Mouse (Mus musculus): Measurements from ENCODE around the gene Tlr2. TPM values are rescaled to one million over a fixed set of nuclear protein-coding genes. Genes with fewer than 3 reads are reported as not detected.

The Tlr2 gene
- total and polyA plus RNA-seq, 2 experiments = 1.1 to 2.0 TPM

- no peaks in the 10 kb centered on the region for H3K27me3 ChIP-seq (ENCODE audit: control insufficient read depth, insufficient read depth, low read length)
- H3K79me2 ChIP-seq (ENCODE audit: control insufficient read depth, insufficient read depth, low read length) = no peaks in the 10 kb centered on the region
- no peaks in the 10 kb centered on the region for H3K36me3 ChIP-seq (ENCODE audit: control insufficient read depth, insufficient read depth, low read length)
- WGBS = 91% methylated on average over 5 of the region's 5 CpGs
- TF ChIP-seq POLR2A (IDR thresholded peaks at IDR 0.05; ENCODE audit: extremely low read depth, insufficient read depth, low read length) (no peak), CTCF (IDR thresholded peaks at IDR 0.05; ENCODE audit: low read depth, low read length) (no peak)
- peaks cover 5% of the 10 kb centered on the region; the same call in 1 of the 2 replicates for H3K4me1 ChIP-seq (ENCODE audit: control insufficient read depth, insufficient read depth, low read length)
- H3K4me3 ChIP-seq (ENCODE audit: insufficient read depth, low read depth, low read length) = no peak overlapping the region
- no peak overlapping the region for H3K9ac ChIP-seq (ENCODE audit: low read depth, low read length)
- no peak overlapping the region for H3K27ac ChIP-seq (replicated peaks; ENCODE audit: insufficient read depth, low read depth, low read length)
- DNase-seq (ENCODE audit: extremely low read depth, low read depth, low spot score) = no peak
Observed at GRCm38 (mm10) chr3:83839477-83839876, 2.1 kb downstream of the Tlr2 start.

GRCm38 (mm10) chr3:83836685-83837084 lies 4.9 kb downstream of the Tlr2 start:
- no peak overlapping the region for H3K9ac ChIP-seq (ENCODE audit: low read depth, low read length)
- WGBS = 84% methylated on average over 15 of the region's 15 CpGs

GRCm38 (mm10) chr3:83828145-83828611 lies 13.4 kb downstream of the Tlr2 start:
- no peaks in the 10 kb centered on the region for H3K4me1 ChIP-seq (ENCODE audit: control insufficient read depth, insufficient read depth, low read length)
- H3K9ac ChIP-seq (ENCODE audit: low read depth, low read length) = no peak overlapping the region
- DNase-seq (ENCODE audit: extremely low read depth, low read depth, low spot score) = no peak
- no peak overlapping the region for H3K27ac ChIP-seq (replicated peaks; ENCODE audit: insufficient read depth, low read depth, low read length)
- no peak overlapping the region for H3K4me3 ChIP-seq (ENCODE audit: insufficient read depth, low read depth, low read length)
- H3K36me3 ChIP-seq (ENCODE audit: control insufficient read depth, insufficient read depth, low read length) = no peaks in the 10 kb centered on the region
- no peaks in the 10 kb centered on the region for H3K79me2 ChIP-seq (ENCODE audit: control insufficient read depth, insufficient read depth, low read length)
- WGBS = 62% methylated on average over 5 of the region's 5 CpGs
- H3K27me3 ChIP-seq (ENCODE audit: control insufficient read depth, insufficient read depth, low read length) = no peaks in the 10 kb centered on the region
- TF ChIP-seq POLR2A (IDR thresholded peaks at IDR 0.05; ENCODE audit: extremely low read depth, insufficient read depth, low read length) (no peak), CTCF (IDR thresholded peaks at IDR 0.05; ENCODE audit: low read depth, low read length) (no peak)

More at GRCm38 (mm10) chr3:83836685-83837084, 4.9 kb downstream of the Tlr2 start:
- peaks cover 2% of the 10 kb centered on the region; the same call in 1 of the 2 replicates for H3K4me1 ChIP-seq (ENCODE audit: control insufficient read depth, insufficient read depth, low read length)
- no peak for TF ChIP-seq POLR2A (IDR thresholded peaks at IDR 0.05; ENCODE audit: extremely low read depth, insufficient read depth, low read length)
- no peak for TF ChIP-seq CTCF (IDR thresholded peaks at IDR 0.05; ENCODE audit: low read depth, low read length)
- DNase-seq (ENCODE audit: extremely low read depth, low read depth, low spot score) = no peak
- H3K4me3 ChIP-seq (ENCODE audit: insufficient read depth, low read depth, low read length) = no peak overlapping the region
- H3K27me3 ChIP-seq (ENCODE audit: control insufficient read depth, insufficient read depth, low read length) = no peaks in the 10 kb centered on the region
- no peaks in the 10 kb centered on the region for H3K79me2 ChIP-seq (ENCODE audit: control insufficient read depth, insufficient read depth, low read length)
- no peak overlapping the region for H3K27ac ChIP-seq (replicated peaks; ENCODE audit: insufficient read depth, low read depth, low read length)
- H3K36me3 ChIP-seq (ENCODE audit: control insufficient read depth, insufficient read depth, low read length) = no peaks in the 10 kb centered on the region

- WGBS = 89% methylated on average over 9 of the region's 9 CpGs
- no peak overlapping the region for H3K4me3 ChIP-seq (ENCODE audit: insufficient read depth, low read depth, low read length)
- no peaks in the 10 kb centered on the region for H3K79me2 ChIP-seq (ENCODE audit: control insufficient read depth, insufficient read depth, low read length)
- H3K4me1 ChIP-seq (ENCODE audit: control insufficient read depth, insufficient read depth, low read length) = no peaks in the 10 kb centered on the region
- no peak for TF ChIP-seq POLR2A (IDR thresholded peaks at IDR 0.05; ENCODE audit: extremely low read depth, insufficient read depth, low read length)
- TF ChIP-seq CTCF (IDR thresholded peaks at IDR 0.05; ENCODE audit: low read depth, low read length) = no peak
- no peak for DNase-seq (ENCODE audit: extremely low read depth, low read depth, low spot score)
- H3K36me3 ChIP-seq (ENCODE audit: control insufficient read depth, insufficient read depth, low read length) = no peaks in the 10 kb centered on the region
- no peak overlapping the region for H3K27ac ChIP-seq (replicated peaks; ENCODE audit: insufficient read depth, low read depth, low read length)
- no peaks in the 10 kb centered on the region for H3K27me3 ChIP-seq (ENCODE audit: control insufficient read depth, insufficient read depth, low read length)
- no peak overlapping the region for H3K9ac ChIP-seq (ENCODE audit: low read depth, low read length)
Observed at GRCm38 (mm10) chr3:83827684-83828083, 13.9 kb downstream of the Tlr2 start.

- Histone ChIP-seq H3K4me1 (ENCODE audit: control insufficient read depth, insufficient read depth, low read length) (no peaks in the 10 kb centered on the region), H3K27ac (replicated peaks; ENCODE audit: insufficient read depth, low read depth, low read length) (no peak overlapping the region), H3K27me3 (ENCODE audit: control insufficient read depth, insufficient read depth, low read length) (no peaks in the 10 kb centered on the region), H3K36me3 (ENCODE audit: control insufficient read depth, insufficient read depth, low read length) (no peaks in the 10 kb centered on the region), H3K79me2 (ENCODE audit: control insufficient read depth, insufficient read depth, low read length) (no peaks in the 10 kb centered on the region), H3K4me3 (ENCODE audit: insufficient read depth, low read depth, low read length) (no peak overlapping the region), H3K9ac (ENCODE audit: low read depth, low read length) (no peak overlapping the region)
- 82% methylated on average over 4 of the region's 4 CpGs for WGBS
- TF ChIP-seq POLR2A (IDR thresholded peaks at IDR 0.05; ENCODE audit: extremely low read depth, insufficient read depth, low read length) (no peak), CTCF (IDR thresholded peaks at IDR 0.05; ENCODE audit: low read depth, low read length) (no peak)
- no peak for DNase-seq (ENCODE audit: extremely low read depth, low read depth, low spot score)
Observed at GRCm38 (mm10) chr3:83823774-83824173, 17.8 kb downstream of the Tlr2 start.

- WGBS = 91% methylated on average over 4 of the region's 4 CpGs
- H3K27ac ChIP-seq (replicated peaks; ENCODE audit: insufficient read depth, low read depth, low read length) = no peak overlapping the region
- no peak for TF ChIP-seq POLR2A (IDR thresholded peaks at IDR 0.05; ENCODE audit: extremely low read depth, insufficient read depth, low read length)
- no peak for TF ChIP-seq CTCF (IDR thresholded peaks at IDR 0.05; ENCODE audit: low read depth, low read length)
- no peaks in the 10 kb centered on the region for H3K4me1 ChIP-seq (ENCODE audit: control insufficient read depth, insufficient read depth, low read length)
- no peaks in the 10 kb centered on the region for H3K27me3 ChIP-seq (ENCODE audit: control insufficient read depth, insufficient read depth, low read length)
- H3K4me3 ChIP-seq (ENCODE audit: insufficient read depth, low read depth, low read length) = no peak overlapping the region
- H3K36me3 ChIP-seq (ENCODE audit: control insufficient read depth, insufficient read depth, low read length) = no peaks in the 10 kb centered on the region
- H3K9ac ChIP-seq (ENCODE audit: low read depth, low read length) = no peak overlapping the region
- no peaks in the 10 kb centered on the region for H3K79me2 ChIP-seq (ENCODE audit: control insufficient read depth, insufficient read depth, low read length)
- DNase-seq (ENCODE audit: extremely low read depth, low read depth, low spot score) = no peak
Observed at GRCm38 (mm10) chr3:83816372-83816925, 25.1 kb downstream of the Tlr2 start.
